Mouse (Mus musculus): Measurements from ENCODE around the gene Tnik.

Gene Tnik

GRCm38 (mm10) chr3:28263002-28263947 lies at the start of gene Tnik:
Tnik (plus strand) TSS chr3:28263214.
- DNase-seq (ENCODE audit: low read depth, low spot score): peak; percentile 97

GRCm38 (mm10) chr3:28214886-28215311 lies 48.1 kb upstream of the Tnik start:
- no peak for DNase-seq (ENCODE audit: low read depth, low spot score)

- DNase-seq (ENCODE audit: low read depth, low spot score): no peak
These were observed 46.0 kb upstream of the Tnik start for GRCm38 (mm10) chr3:28217001-28217400.

- no peak for DNase-seq (ENCODE audit: low read depth, low spot score)
These were observed 43.5 kb upstream of the Tnik start for GRCm38 (mm10) chr3:28219533-28219932.

- no peak for DNase-seq (ENCODE audit: low read depth, low spot score)
These were observed 43.0 kb upstream of the Tnik start for GRCm38 (mm10) chr3:28219964-28220363.

GRCm38 (mm10) chr3:28224437-28225356 lies 38.3 kb upstream of the Tnik start:
- DNase-seq (ENCODE audit: low read depth, low spot score): no peak

- no peak for DNase-seq (ENCODE audit: low read depth, low spot score)
These were observed 37.6 kb upstream of the Tnik start for GRCm38 (mm10) chr3:28225357-28225905.

- DNase-seq (ENCODE audit: low read depth, low spot score): no peak
These were observed 36.8 kb upstream of the Tnik start for GRCm38 (mm10) chr3:28226181-28226580.

- DNase-seq (ENCODE audit: low read depth, low spot score): no peak
These were observed 34.1 kb upstream of the Tnik start for GRCm38 (mm10) chr3:28228930-28229329.

- DNase-seq (ENCODE audit: low read depth, low spot score): no peak
These were observed 33.5 kb upstream of the Tnik start for GRCm38 (mm10) chr3:28229503-28229902.

GRCm38 (mm10) chr3:28232885-28233284 lies 30.1 kb upstream of the Tnik start:
- no peak for DNase-seq (ENCODE audit: low read depth, low spot score)

- DNase-seq (ENCODE audit: low read depth, low spot score): no peak
These were observed 28.8 kb upstream of the Tnik start for GRCm38 (mm10) chr3:28234179-28234578.

GRCm38 (mm10) chr3:28236689-28237088 lies 26.3 kb upstream of the Tnik start:
- DNase-seq (ENCODE audit: low read depth, low spot score): no peak

GRCm38 (mm10) chr3:28238136-28238535 lies 24.9 kb upstream of the Tnik start:
- no peak for DNase-seq (ENCODE audit: low read depth, low spot score)

GRCm38 (mm10) chr3:28242561-28242960 lies 20.5 kb upstream of the Tnik start:
- DNase-seq (ENCODE audit: low read depth, low spot score): peak; percentile 17

GRCm38 (mm10) chr3:28244244-28244890 lies 18.6 kb upstream of the Tnik start:
- DNase-seq (ENCODE audit: low read depth, low spot score): no peak

GRCm38 (mm10) chr3:28248255-28248957 lies 14.6 kb upstream of the Tnik start:
- DNase-seq (ENCODE audit: low read depth, low spot score): no peak

GRCm38 (mm10) chr3:28255711-28256110 lies 7.3 kb upstream of the Tnik start:
- no peak for DNase-seq (ENCODE audit: low read depth, low spot score)

- DNase-seq (ENCODE audit: low read depth, low spot score): peak; percentile 88
These were observed 528 bp upstream of the Tnik start for GRCm38 (mm10) chr3:28262371-28263001.

Data from brain, adult 2 months (tissue).